Mouse (Mus musculus) hindbrain, embryonic 15.5 days (tissue): ENCODE measurements around the gene Atp2a2. TPM values are rescaled to one million over a fixed set of nuclear protein-coding genes. Genes with fewer than 3 reads are reported as not detected.

Experiments used
- ATAC-seq: fragments of 200-750 bp; cut with Nextera tagmentation; 2 replicates; pipeline ENCODE4 v1.8.0; 2017; ENCODE audit warnings: low read depth, moderate number of reproducible peaks, moderate TSS enrichment; ENCODE audit not compliant: low FRiP score
- H3K27ac ChIP-seq: fragments of 300-500 bp; sonication (generic); replicated peaks from 2 replicates; pipeline ENCODE4 v1.5.1; 2015; ENCODE audit warnings: mild to moderate bottlenecking, inconsistent platforms
- H3K27me3 ChIP-seq: fragments of 300-500 bp; sonication (generic); 2 replicates; pipeline ENCODE4 v1.6.1; 2015; ENCODE audit warnings: control low read depth, inconsistent platforms
- H3K36me3 ChIP-seq: fragments of 300-500 bp; sonication (generic); 2 replicates; pipeline ENCODE4 v1.6.1; 2015; ENCODE audit warnings: control low read depth, inconsistent platforms
- H3K4me1 ChIP-seq: fragments of 300-500 bp; sonication (generic); replicated peaks from 2 replicates; pipeline ENCODE4 v1.6.1; 2015; ENCODE audit warnings: control low read depth, inconsistent platforms
- H3K4me2 ChIP-seq: fragments of 300-500 bp; sonication (generic); 2 replicates; pipeline ENCODE4 v1.6.1; 2015; ENCODE audit warnings: moderate library complexity, mild to moderate bottlenecking, inconsistent platforms
- H3K4me3 ChIP-seq: fragments of 300-500 bp; sonication (generic); 2 replicates; pipeline ENCODE4 v1.5.1; 2015; ENCODE audit warnings: mild to moderate bottlenecking, inconsistent platforms
- H3K9ac ChIP-seq: fragments of 300-500 bp; sonication (generic); 2 replicates; pipeline ENCODE4 v1.6.1; 2015; ENCODE audit warnings: inconsistent platforms
- H3K9me3 ChIP-seq: fragments of 300-500 bp; sonication (generic); 2 replicates; pipeline ENCODE4 v1.6.1; 2016; ENCODE audit warnings: control low read depth, inconsistent platforms
- WGBS: fragments of 180-500 bp; shearing (Covaris S2); methylation state at CpG from one replicate; pipeline ENCODE4 v1.1.7; 2015; 5-methylcytosine and 5-hydroxymethylcytosine counted together
- polyA plus RNA-seq: library from polyadenylated mRNA; unstranded; fragments of >200 nt; fragmentation: Nextera tagmentation; extraction: Ambion mirVana; gene quantifications from 2 replicates; pipeline ENCODE4 v1.2.1, GENCODE M21; 2015

The Atp2a2 gene
- polyA plus RNA-seq, 1 experiment from 2014 or later: 55.1 TPM

GRCm38 (mm10) chr5:122503760-122504119 lies 1.7 kb upstream of the Atp2a2 start:
- no peak overlapping the region for H3K9ac ChIP-seq
- H3K36me3 ChIP-seq: no peaks in the 10 kb centered on the region
- H3K27ac ChIP-seq: peak overlapping the region; percentile 98
- H3K4me1 ChIP-seq: peaks cover 32% of the 10 kb centered on the region
- no peaks in the 10 kb centered on the region for H3K27me3 ChIP-seq
- WGBS: 27% methylated on average over 4 of the region's 4 CpGs
- peak overlapping the region; percentile 76; the same call in 1 of the 2 replicates for H3K4me2 ChIP-seq
- no peak for ATAC-seq
- no peaks in the 10 kb centered on the region for H3K9me3 ChIP-seq
- no peak overlapping the region for H3K4me3 ChIP-seq

DNA sequence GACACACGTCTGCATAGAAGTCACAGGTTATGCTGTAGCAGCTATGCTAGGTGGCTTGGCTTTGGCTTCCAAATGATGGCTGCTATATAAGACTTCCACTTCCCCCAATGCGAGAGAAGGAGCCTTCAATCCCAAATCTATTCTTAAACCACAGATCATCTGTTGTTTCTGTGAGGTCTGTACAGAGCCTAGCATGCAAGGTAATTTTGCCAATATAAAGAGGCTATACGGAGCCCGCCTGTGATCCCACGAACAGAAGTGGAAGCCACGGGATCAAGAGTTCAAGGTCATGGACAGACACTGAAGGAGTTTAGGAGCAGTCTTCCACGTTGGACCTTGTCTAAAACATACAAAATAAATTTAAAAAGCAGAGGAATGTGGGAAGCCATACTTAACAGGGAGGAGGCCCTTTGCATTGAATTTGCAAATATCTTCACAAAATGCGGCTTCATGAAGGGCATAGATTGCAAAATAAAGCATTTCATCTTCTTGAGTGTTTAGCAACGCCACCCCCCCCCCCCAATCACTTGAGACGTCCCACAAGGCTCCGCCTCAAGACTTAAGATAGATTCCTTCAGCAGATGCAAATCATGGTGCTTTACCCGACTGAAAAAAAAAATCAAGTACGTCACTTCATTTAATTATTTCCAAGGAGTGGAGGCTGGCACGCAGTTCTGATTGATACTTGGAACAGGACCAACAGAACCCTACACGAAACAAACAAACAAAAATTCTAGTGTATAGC lies 1.2 kb upstream of the Atp2a2 start:
- no peaks in the 10 kb centered on the region for H3K27me3 ChIP-seq
- no peak for ATAC-seq
- H3K27ac ChIP-seq: peak overlapping the region; percentile 98
- no peaks in the 10 kb centered on the region for H3K9me3 ChIP-seq
- H3K4me3 ChIP-seq: peak overlapping the region; percentile 58
- WGBS: 26% methylated on average over 15 of the region's 15 CpGs
- H3K36me3 ChIP-seq: no peaks in the 10 kb centered on the region
- H3K4me1 ChIP-seq: peaks cover 36% of the 10 kb centered on the region
- H3K4me2 ChIP-seq: peak overlapping the region; percentile 76
- peak overlapping the region; percentile 80 for H3K9ac ChIP-seq

GRCm38 (mm10) chr5:122501101-122502076 lies 636 bp downstream of the Atp2a2 start:
- ATAC-seq: peak; percentile 29; the same call in 1 of the 2 replicates
- H3K9ac ChIP-seq: peak overlapping the region; percentile 79
- H3K4me2 ChIP-seq: peak overlapping the region; percentile 58
- H3K27ac ChIP-seq: peak overlapping the region; percentile 98
- H3K27me3 ChIP-seq: no peaks in the 10 kb centered on the region
- peaks cover 49% of the 10 kb centered on the region for H3K4me1 ChIP-seq
- under 1% methylated on average over 113 of the region's 113 CpGs for WGBS
- no peaks in the 10 kb centered on the region for H3K9me3 ChIP-seq
- no peaks in the 10 kb centered on the region; the same call in 1 of the 2 replicates for H3K36me3 ChIP-seq
- H3K4me3 ChIP-seq: peak overlapping the region; percentile 58

DNA sequence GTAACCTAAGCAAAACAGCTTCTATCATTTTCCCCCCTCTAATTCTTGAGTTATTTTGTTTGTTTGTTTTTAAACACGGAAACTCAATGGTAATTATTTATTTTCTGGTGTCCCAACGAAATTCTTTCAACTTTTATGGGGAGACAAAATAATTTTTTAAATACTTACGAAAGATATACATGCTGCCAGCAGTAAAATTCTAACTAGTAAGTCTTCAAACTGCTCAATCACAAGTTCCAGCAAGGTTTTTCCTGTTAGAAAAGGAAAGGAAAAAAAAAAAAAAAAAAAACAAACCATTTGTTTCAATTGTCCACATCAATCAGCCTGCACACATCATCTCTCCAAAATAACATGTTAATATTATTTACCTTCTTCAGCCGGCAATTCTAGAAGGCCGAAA lies 1.5 kb downstream of the Atp2a2 start:
- H3K4me1 ChIP-seq: peaks cover 56% of the 10 kb centered on the region

DNA sequence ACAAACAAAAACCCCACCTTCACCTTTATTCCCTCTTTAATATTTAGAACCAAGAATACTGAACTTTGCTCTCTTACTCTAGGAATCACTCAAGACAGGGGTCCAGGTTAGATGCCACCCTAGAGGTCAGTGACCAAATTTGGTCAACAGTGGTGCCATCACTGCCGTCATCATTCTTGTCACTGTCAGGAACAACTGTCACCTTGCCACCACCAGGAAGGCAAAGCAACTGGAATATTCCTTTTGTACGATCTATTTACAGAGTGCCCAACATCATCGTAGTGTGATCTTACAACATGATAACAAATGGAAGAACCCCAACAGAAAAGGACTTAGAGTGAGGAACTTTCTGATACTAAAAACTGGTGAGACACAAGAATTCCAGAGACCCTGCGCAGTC lies 1.9 kb downstream of the Atp2a2 start:
- Histone ChIP-seq H3K4me1 (peaks cover 58% of the 10 kb centered on the region), H3K4me2 (peak overlapping the region; percentile 58), H3K27ac (no peak overlapping the region), H3K27me3 (no peaks in the 10 kb centered on the region), H3K4me3 (peak overlapping the region; percentile 58), H3K9ac (peak overlapping the region; percentile 16; the same call in 1 of the 2 replicates), H3K9me3 (no peaks in the 10 kb centered on the region), H3K36me3 (peaks cover 5% of the 10 kb centered on the region; the same call in 1 of the 2 replicates)
- 35% methylated on average over 4 of the region's 4 CpGs for WGBS
- no peak for ATAC-seq

More for the DNA sequence above, 1.5 kb downstream of the Atp2a2 start:
- H3K27me3 ChIP-seq: no peaks in the 10 kb centered on the region
- WGBS: 30% methylated on average over 5 of the region's 5 CpGs
- H3K4me3 ChIP-seq: peak overlapping the region; percentile 58
- no peaks in the 10 kb centered on the region for H3K9me3 ChIP-seq
- peak overlapping the region; percentile 79 for H3K9ac ChIP-seq
- H3K36me3 ChIP-seq: peaks cover 2% of the 10 kb centered on the region; the same call in 1 of the 2 replicates
- ATAC-seq: no peak
- peak overlapping the region; percentile 58 for H3K4me2 ChIP-seq
- H3K27ac ChIP-seq: 0 out of 2 replicates have a peak overlapping the region, but pooled peaks have one; percentile 98

DNA sequence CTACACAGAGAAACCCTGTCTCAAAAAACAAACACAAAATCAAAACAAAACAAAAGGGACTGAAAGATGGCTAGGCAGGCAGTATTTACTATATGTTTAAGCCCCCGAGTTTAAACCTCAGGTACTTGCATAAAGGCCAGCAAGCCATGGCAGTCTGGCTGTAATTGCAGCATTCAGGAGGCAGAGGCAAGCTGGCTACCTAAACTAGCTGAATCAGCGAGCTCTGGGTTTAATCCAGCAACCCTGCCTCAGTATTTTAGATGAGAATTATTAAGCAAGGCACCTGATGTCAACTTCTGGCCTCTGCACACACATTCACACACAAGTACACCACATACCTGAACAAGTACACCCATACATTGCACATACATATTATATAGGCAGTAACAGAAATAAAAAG lies 4.0 kb downstream of the Atp2a2 start:
- Histone ChIP-seq H3K4me3 (no peak overlapping the region), H3K36me3 (peaks cover 20% of the 10 kb centered on the region), H3K9me3 (no peaks in the 10 kb centered on the region), H3K4me2 (peak overlapping the region; percentile 33), H3K27me3 (no peaks in the 10 kb centered on the region), H3K9ac (no peak overlapping the region), H3K27ac (no peak overlapping the region; the same call in 1 of the 2 replicates), H3K4me1 (peaks cover 53% of the 10 kb centered on the region)
- no peak for ATAC-seq
- WGBS: 65% methylated on average over 2 of the region's 2 CpGs

DNA sequence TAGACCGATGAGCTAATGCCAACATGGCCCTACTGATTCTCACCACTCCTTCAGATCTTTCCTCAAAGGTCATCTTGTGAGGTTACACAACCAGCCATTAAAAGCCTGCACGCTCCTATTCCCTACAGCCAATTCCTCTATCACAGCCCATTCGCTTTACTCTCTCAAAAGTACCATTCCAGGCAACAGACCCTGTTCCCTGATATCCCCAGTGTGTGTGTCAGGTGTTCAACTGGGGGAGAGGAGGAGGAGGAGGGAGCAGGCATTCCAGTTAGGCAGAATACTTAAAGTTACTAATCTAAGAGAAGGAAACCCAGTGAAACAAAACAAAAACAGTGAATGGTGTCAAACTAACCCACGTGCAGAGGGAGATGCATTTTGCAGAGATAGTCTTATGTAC lies 5.0 kb downstream of the Atp2a2 start:
- H3K9me3 ChIP-seq: no peaks in the 10 kb centered on the region
- 79% methylated on average over 4 of the region's 4 CpGs for WGBS
- peaks cover 29% of the 10 kb centered on the region for H3K36me3 ChIP-seq
- no peak overlapping the region for H3K9ac ChIP-seq
- no peaks in the 10 kb centered on the region for H3K27me3 ChIP-seq
- H3K4me2 ChIP-seq: no peak overlapping the region
- no peak overlapping the region for H3K27ac ChIP-seq
- H3K4me3 ChIP-seq: no peak overlapping the region
- ATAC-seq: no peak
- peaks cover 48% of the 10 kb centered on the region for H3K4me1 ChIP-seq

DNA sequence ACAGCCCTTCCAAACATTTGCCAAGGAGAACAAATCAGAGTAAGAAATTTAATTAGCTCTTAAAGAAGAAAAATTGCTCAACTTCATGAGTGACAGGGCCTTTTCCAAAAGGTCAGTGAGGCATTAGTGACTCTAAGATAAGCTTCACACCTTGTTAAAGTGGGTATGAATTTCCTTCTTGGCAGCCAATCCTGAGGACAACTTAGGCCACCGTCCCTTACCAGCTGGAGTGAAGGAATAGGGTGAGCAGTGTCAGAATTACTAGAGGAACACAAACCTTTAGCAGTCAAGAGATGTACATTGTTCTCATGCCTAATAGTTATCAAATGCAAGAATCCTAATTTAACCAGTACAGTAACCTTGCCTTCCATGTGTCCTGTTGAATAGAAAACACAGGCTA lies 7.6 kb downstream of the Atp2a2 start:
- Histone ChIP-seq H3K4me3 (no peak overlapping the region), H3K27ac (no peak overlapping the region), H3K4me2 (no peak overlapping the region), H3K9me3 (no peaks in the 10 kb centered on the region), H3K36me3 (peaks cover 47% of the 10 kb centered on the region), H3K9ac (no peak overlapping the region), H3K4me1 (peaks cover 36% of the 10 kb centered on the region), H3K27me3 (no peaks in the 10 kb centered on the region)
- WGBS: 90% methylated on average over 1 of the region's 1 CpGs
- no peak for ATAC-seq

GRCm38 (mm10) chr5:122493035-122493434 lies 9.0 kb downstream of the Atp2a2 start:
- WGBS: 94% methylated on average over 2 of the region's 2 CpGs
- peaks cover 61% of the 10 kb centered on the region for H3K36me3 ChIP-seq
- ATAC-seq: no peak

DNA sequence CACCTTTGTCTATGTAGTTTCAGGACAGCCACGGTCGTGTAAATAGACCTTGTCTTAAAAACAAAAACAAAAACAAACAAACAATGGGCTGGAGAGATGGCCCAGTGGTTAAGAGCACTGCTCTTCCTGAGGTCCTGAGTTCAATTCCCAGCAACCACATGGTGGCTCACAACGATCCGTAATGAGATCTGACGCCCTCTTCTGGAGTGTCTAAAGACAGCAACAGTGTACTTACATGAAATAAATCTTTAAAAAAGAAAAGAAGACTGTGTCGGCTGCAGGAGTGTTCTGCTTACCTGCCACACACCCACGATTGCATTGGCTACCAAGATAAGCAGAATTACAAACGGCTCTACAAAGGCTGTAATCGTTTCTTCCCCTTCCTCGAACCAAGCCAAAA lies 10.6 kb downstream of the Atp2a2 start:
- no peaks in the 10 kb centered on the region for H3K9me3 ChIP-seq
- H3K36me3 ChIP-seq: peaks cover 70% of the 10 kb centered on the region
- no peak overlapping the region for H3K4me3 ChIP-seq
- no peaks in the 10 kb centered on the region for H3K27me3 ChIP-seq
- no peak for ATAC-seq
- no peak overlapping the region for H3K4me2 ChIP-seq
- H3K4me1 ChIP-seq: 0 out of 2 replicates have a peak, but pooled peaks cover 13% of the 10 kb centered on the region
- no peak overlapping the region for H3K27ac ChIP-seq
- no peak overlapping the region for H3K9ac ChIP-seq
- 90% methylated on average over 10 of the region's 10 CpGs for WGBS

More at GRCm38 (mm10) chr5:122493035-122493434, 9.0 kb downstream of the Atp2a2 start:
- Histone ChIP-seq H3K27ac (no peak overlapping the region), H3K9ac (no peak overlapping the region), H3K27me3 (no peaks in the 10 kb centered on the region), H3K4me2 (no peak overlapping the region), H3K4me1 (peaks cover 25% of the 10 kb centered on the region), H3K4me3 (no peak overlapping the region), H3K9me3 (no peaks in the 10 kb centered on the region)

GRCm38 (mm10) chr5:122490148-122490547 lies 11.9 kb downstream of the Atp2a2 start:
- Histone ChIP-seq H3K27me3 (no peaks in the 10 kb centered on the region), H3K36me3 (peaks cover 77% of the 10 kb centered on the region), H3K4me1 (0 out of 2 replicates have a peak, but pooled peaks cover 5% of the 10 kb centered on the region), H3K9me3 (no peaks in the 10 kb centered on the region), H3K4me2 (no peak overlapping the region), H3K9ac (no peak overlapping the region), H3K4me3 (no peak overlapping the region), H3K27ac (no peak overlapping the region)
- no peak for ATAC-seq
- 99% methylated on average over 2 of the region's 2 CpGs for WGBS

DNA sequence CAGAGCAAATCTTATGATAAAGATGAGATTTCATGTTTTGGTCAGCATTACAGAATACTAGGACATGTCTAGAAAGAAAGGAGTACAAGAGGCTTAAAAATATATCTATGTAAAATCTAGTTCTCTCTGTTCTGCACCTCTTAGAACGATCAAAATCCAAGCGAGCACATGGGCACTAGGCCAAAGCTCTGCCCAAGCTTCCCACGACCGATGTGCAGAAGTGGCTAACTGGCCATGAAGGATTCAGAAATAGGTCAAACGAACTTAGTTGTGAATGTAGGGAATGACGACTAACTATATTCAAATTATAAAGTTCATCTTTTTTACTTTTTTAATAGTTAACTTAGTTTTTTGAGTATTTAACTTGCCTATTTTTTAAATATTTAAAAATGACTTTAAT lies 14.2 kb downstream of the Atp2a2 start:
- H3K36me3 ChIP-seq: peaks cover 81% of the 10 kb centered on the region
- no peaks in the 10 kb centered on the region for H3K27me3 ChIP-seq
- no peak overlapping the region for H3K4me3 ChIP-seq
- H3K4me2 ChIP-seq: no peak overlapping the region
- no peaks in the 10 kb centered on the region for H3K4me1 ChIP-seq
- 90% methylated on average over 6 of the region's 6 CpGs for WGBS
- H3K9me3 ChIP-seq: no peaks in the 10 kb centered on the region
- H3K27ac ChIP-seq: no peak overlapping the region
- no peak for ATAC-seq
- no peak overlapping the region for H3K9ac ChIP-seq
